20 mouse cellular contexts compared by ENCODE assay signal in genomic region chr17:66212616-66213015, GRCm38 (mm10).
"Had no signal": no experiment of that assay in that cellular context is flagged by ENCODE, and none has a peak within 500 bp of the region (broad histone marks: within the 10 kb centered on the region; RNA-seq: fewer than 3 reads in every experiment).

No protein-coding gene starts in this region.

- H3K9me3 ChIP-seq: kidney, embryonic 15.5 days; lung, embryonic 15.5 days had no signal

- H3K4me3 ChIP-seq: kidney, embryonic 15.5 days; left cerebral cortex, adult 2 months; lung, embryonic 15.5 days had no signal

- H3K36me3 ChIP-seq: kidney, embryonic 15.5 days; lung, embryonic 15.5 days had no signal

- H3K4me2 ChIP-seq: kidney, embryonic 15.5 days; lung, embryonic 15.5 days; midbrain, embryonic 11.5 days had no signal

- H3K4me1 ChIP-seq: kidney, embryonic 15.5 days; lung, embryonic 15.5 days had no signal

- H3K27me3 ChIP-seq: kidney, embryonic 15.5 days; lung, embryonic 15.5 days had no signal

- H3K27ac ChIP-seq: kidney, embryonic 15.5 days; left cerebral cortex, adult 2 months; lung, embryonic 15.5 days; stomach, postnatal 0 days had no signal

- DNase-seq: kidney, adult 11 months; kidney, adult 8-10 months; kidney, postnatal 10 days; kidney, postnatal 36 days; layer of hippocampus, postnatal 36 days; lung, adult 18-20 months; lung, postnatal 10 days; lung, postnatal 4 days; midbrain, embryonic 14.5 days; right cerebral cortex, adult 18-20 months; right cerebral cortex, postnatal 14 days; right cerebral cortex, postnatal 4 days; thymus, adult 2 months; thymus, postnatal 14 days; thymus, postnatal 4 days had no signal

- H3K9ac ChIP-seq: kidney, embryonic 15.5 days; lung, embryonic 15.5 days had no signal
